In genomic region chrX:74244614-74245083, GRCm38 (mm10) we compare ENCODE assay signal across 8 mouse cellular contexts. TPM values are rescaled to one million over a fixed set of nuclear protein-coding genes. Genes with fewer than 3 reads are reported as not detected.
DNase-seq lines count a peak whose midpoint lies in the region; ATAC-seq lines count a peak whose summit lies in the region.

No protein-coding gene starts in this region.

- peak overlapping the region; percentile 92 for H3K27ac ChIP-seq in forebrain, embryonic 15.5 days (replicated peaks)
- peak overlapping the region; percentile 88 for H3K27ac ChIP-seq in hindbrain, embryonic 12.5 days
- H3K27ac ChIP-seq in limb, embryonic 15.5 days: peak overlapping the region; percentile 93
- H3K27ac ChIP-seq in midbrain, embryonic 15.5 days: peak overlapping the region; percentile 89

- peak overlapping the region; percentile 69 for H3K9ac ChIP-seq in forebrain, embryonic 15.5 days (replicated peaks)
- peak overlapping the region; percentile 77 for H3K9ac ChIP-seq in hindbrain, embryonic 12.5 days
- peak overlapping the region; percentile 56; the same call in 1 of the 2 replicates for H3K9ac ChIP-seq in limb, embryonic 15.5 days
- H3K9ac ChIP-seq in midbrain, embryonic 15.5 days: peak overlapping the region; percentile 58

- peak; percentile 42 for ATAC-seq in forebrain, embryonic 15.5 days (replicated peaks)
- ATAC-seq in hindbrain, embryonic 12.5 days (ENCODE audit: low FRiP score): peak; percentile 44
- ATAC-seq in limb, embryonic 15.5 days (ENCODE audit: insufficient number of reproducible peaks, low FRiP score, low TSS enrichment, low read depth): peak; percentile 68
- ATAC-seq in midbrain, embryonic 15.5 days (replicated peaks): peak; percentile 17

- no peaks in the 10 kb centered on the region for H3K27me3 ChIP-seq in forebrain, embryonic 15.5 days
- H3K27me3 ChIP-seq in hindbrain, embryonic 12.5 days: no peaks in the 10 kb centered on the region
- no peaks in the 10 kb centered on the region for H3K27me3 ChIP-seq in limb, embryonic 15.5 days
- H3K27me3 ChIP-seq in midbrain, embryonic 15.5 days (replicated peaks): no peaks in the 10 kb centered on the region

- H3K4me3 ChIP-seq in forebrain, embryonic 15.5 days: peak overlapping the region; percentile 62
- peak overlapping the region; percentile 58 for H3K4me3 ChIP-seq in hindbrain, embryonic 12.5 days
- peak overlapping the region; percentile 53 for H3K4me3 ChIP-seq in limb, embryonic 15.5 days
- peak overlapping the region; percentile 57 for H3K4me3 ChIP-seq in midbrain, embryonic 15.5 days

- H3K36me3 ChIP-seq in forebrain, embryonic 15.5 days: peaks cover 33% of the 10 kb centered on the region
- peaks cover 35% of the 10 kb centered on the region for H3K36me3 ChIP-seq in hindbrain, embryonic 12.5 days
- peaks cover 32% of the 10 kb centered on the region for H3K36me3 ChIP-seq in limb, embryonic 15.5 days
- 0 out of 2 replicates have a peak, but pooled peaks cover 10% of the 10 kb centered on the region for H3K36me3 ChIP-seq in midbrain, embryonic 15.5 days (replicated peaks)

- H3K4me2 ChIP-seq in forebrain, embryonic 15.5 days (replicated peaks): peak overlapping the region; percentile 56
- peak overlapping the region; percentile 58 for H3K4me2 ChIP-seq in hindbrain, embryonic 12.5 days (replicated peaks)
- peak overlapping the region; percentile 47 for H3K4me2 ChIP-seq in limb, embryonic 15.5 days
- peak overlapping the region; percentile 57 for H3K4me2 ChIP-seq in midbrain, embryonic 15.5 days

- no peaks in the 10 kb centered on the region for H3K9me3 ChIP-seq in forebrain, embryonic 15.5 days
- no peaks in the 10 kb centered on the region for H3K9me3 ChIP-seq in hindbrain, embryonic 12.5 days (replicated peaks)
- no peaks in the 10 kb centered on the region for H3K9me3 ChIP-seq in limb, embryonic 15.5 days
- no peaks in the 10 kb centered on the region for H3K9me3 ChIP-seq in midbrain, embryonic 15.5 days

- WGBS in forebrain, embryonic 15.5 days: 37% methylated on average over 3 of the region's 3 CpGs
- 19% methylated on average over 3 of the region's 3 CpGs for WGBS in hindbrain, embryonic 12.5 days
- WGBS in limb, embryonic 15.5 days: 21% methylated on average over 3 of the region's 3 CpGs
- WGBS in midbrain, embryonic 15.5 days: 21% methylated on average over 3 of the region's 3 CpGs

- peaks cover 16% of the 10 kb centered on the region for H3K4me1 ChIP-seq in forebrain, embryonic 15.5 days
- H3K4me1 ChIP-seq in hindbrain, embryonic 12.5 days: peaks cover 9% of the 10 kb centered on the region
- H3K4me1 ChIP-seq in limb, embryonic 15.5 days: peaks cover 6% of the 10 kb centered on the region; the same call in 1 of the 2 replicates
- peaks cover 19% of the 10 kb centered on the region for H3K4me1 ChIP-seq in midbrain, embryonic 15.5 days

- peak; percentile 16 to 18 for DNase-seq in cerebellum, postnatal 14 days
- DNase-seq in cerebellum, adult 11-12 months: no peak
- peak; percentile 36 for DNase-seq in adrenal gland, adult 8-10 months
- peak; percentile 61 to 75 for DNase-seq in thymus, postnatal 36 days

RNA-seq across cellular contexts. Expression of gene Flna, which starts 5.0 kb away (rescaled TPM):
- total RNA-seq in adrenal gland, adult 8-10 months (2022): 100 to 1,000 TPM; 133 to 200 (median 168) TPM
- 105 and 116 TPM in 2 replicates for polyA plus RNA-seq in forebrain, embryonic 15.5 days (2015; fragmentation: Nextera tagmentation; extraction: Ambion mirVana)
- polyA plus RNA-seq in hindbrain, embryonic 12.5 days (2016; fragmentation: Nextera tagmentation; extraction: Ambion mirVana): 253 and 262 TPM in 2 replicates
- 228 and 248 TPM in 2 replicates for polyA plus RNA-seq in limb, embryonic 15.5 days (2015; fragmentation: Nextera tagmentation; extraction: Ambion mirVana)
- polyA plus RNA-seq in midbrain, embryonic 15.5 days (2015; fragmentation: Nextera tagmentation; extraction: Ambion mirVana): 92.6 and 96.4 TPM in 2 replicates

RNA-seq across cellular contexts. Expression of gene Emd, which starts 9.8 kb away (rescaled TPM):
- 10 to 100 TPM; 47.9 to 68.8 (median 57.1) TPM for total RNA-seq in adrenal gland, adult 8-10 months (2022)
- 17.7 and 18.1 TPM in 2 replicates for polyA plus RNA-seq in forebrain, embryonic 15.5 days (2015; fragmentation: Nextera tagmentation; extraction: Ambion mirVana)
- polyA plus RNA-seq in hindbrain, embryonic 12.5 days (2016; fragmentation: Nextera tagmentation; extraction: Ambion mirVana): 17.0 and 18.2 TPM in 2 replicates
- 24.8 and 29.0 TPM in 2 replicates for polyA plus RNA-seq in limb, embryonic 15.5 days (2015; fragmentation: Nextera tagmentation; extraction: Ambion mirVana)
- 16.0 and 17.7 TPM in 2 replicates for polyA plus RNA-seq in midbrain, embryonic 15.5 days (2015; fragmentation: Nextera tagmentation; extraction: Ambion mirVana)

RNA-seq across cellular contexts. Expression of gene Rpl10, which starts 26.0 kb away (rescaled TPM):
- 100 to 1,000 TPM; 315 to 542 (median 416) TPM for total RNA-seq in adrenal gland, adult 8-10 months (2022)
- polyA plus RNA-seq in forebrain, embryonic 15.5 days (2015; fragmentation: Nextera tagmentation; extraction: Ambion mirVana): 503 and 525 TPM in 2 replicates
- 520 and 550 TPM in 2 replicates for polyA plus RNA-seq in hindbrain, embryonic 12.5 days (2016; fragmentation: Nextera tagmentation; extraction: Ambion mirVana)
- 675 and 811 TPM in 2 replicates for polyA plus RNA-seq in limb, embryonic 15.5 days (2015; fragmentation: Nextera tagmentation; extraction: Ambion mirVana)
- 402 and 414 TPM in 2 replicates for polyA plus RNA-seq in midbrain, embryonic 15.5 days (2015; fragmentation: Nextera tagmentation; extraction: Ambion mirVana)

RNA-seq across cellular contexts. Expression of gene Taz, which starts 37.1 kb away (rescaled TPM):
- total RNA-seq in adrenal gland, adult 8-10 months (2022): 100 to 1,000 TPM in 2 of 4 experiments, 10 to 100 TPM in 2; 82.9 to 124 (median 103) TPM
- 93.6 and 101 TPM in 2 replicates for polyA plus RNA-seq in forebrain, embryonic 15.5 days (2015; fragmentation: Nextera tagmentation; extraction: Ambion mirVana)
- 80.2 and 85.6 TPM in 2 replicates for polyA plus RNA-seq in hindbrain, embryonic 12.5 days (2016; fragmentation: Nextera tagmentation; extraction: Ambion mirVana)
- polyA plus RNA-seq in limb, embryonic 15.5 days (2015; fragmentation: Nextera tagmentation; extraction: Ambion mirVana): 89.2 and 89.6 TPM in 2 replicates
- 86.8 and 90.3 TPM in 2 replicates for polyA plus RNA-seq in midbrain, embryonic 15.5 days (2015; fragmentation: Nextera tagmentation; extraction: Ambion mirVana)

RNA-seq across cellular contexts. Expression of gene Dnase1l1, which starts 37.5 kb away (rescaled TPM):
- total RNA-seq in adrenal gland, adult 8-10 months (2022): 10 to 100 TPM; 16.3 to 28.6 (median 21.8) TPM
- polyA plus RNA-seq in forebrain, embryonic 15.5 days (2015; fragmentation: Nextera tagmentation; extraction: Ambion mirVana): 2.2 and 2.4 TPM in 2 replicates
- polyA plus RNA-seq in hindbrain, embryonic 12.5 days (2016; fragmentation: Nextera tagmentation; extraction: Ambion mirVana): 6.3 and 6.5 TPM in 2 replicates
- polyA plus RNA-seq in limb, embryonic 15.5 days (2015; fragmentation: Nextera tagmentation; extraction: Ambion mirVana): 17.3 and 20.2 TPM in 2 replicates
- polyA plus RNA-seq in midbrain, embryonic 15.5 days (2015; fragmentation: Nextera tagmentation; extraction: Ambion mirVana): 2.9 and 5.2 TPM in 2 replicates

Comparison
In these comparisons a context has a peak if more than half of its experiments do, and no peak if none do; other contexts are left out.
1. ATAC-seq: peak in every context shown above with its lines; median percentile 68 in limb, embryonic 15.5 days; 44 in hindbrain, embryonic 12.5 days; 42 in forebrain, embryonic 15.5 days; 17 in midbrain, embryonic 15.5 days.